Mouse (Mus musculus) splenic B cell, adult 2 months (primary cell): ENCODE data around the gene Ddx43.
A peak's percentile ranks its signal among the peaks of the same experiment; 100 is the strongest.
"Not testable (repeated sequence)": the region's sequence is repeated elsewhere in the genome, so short reads cannot be mapped to it uniquely, and the experiment has no call there.

ENCODE experiments used
- DNase-seq: peaks from one replicate; pipeline ENCODE4 v3.0.0-alpha.2; 2011; ENCODE audit warnings: low read depth, low spot score
- H3K27me3 ChIP-seq: 2 replicates; pipeline ENCODE4 v1.6.1; 2012; ENCODE audit warnings: mild to moderate bottlenecking, low read length, moderate library complexity, mixed read lengths; ENCODE audit not compliant: control insufficient read depth, poor library complexity, insufficient read depth, severe bottlenecking
- H3K36me3 ChIP-seq: 2 replicates; pipeline ENCODE4 v1.6.1; 2012; ENCODE audit warnings: mild to moderate bottlenecking, low read length, moderate library complexity, mixed read lengths; ENCODE audit not compliant: control insufficient read depth, poor library complexity, insufficient read depth, severe bottlenecking

Ddx43 gene

DNA sequence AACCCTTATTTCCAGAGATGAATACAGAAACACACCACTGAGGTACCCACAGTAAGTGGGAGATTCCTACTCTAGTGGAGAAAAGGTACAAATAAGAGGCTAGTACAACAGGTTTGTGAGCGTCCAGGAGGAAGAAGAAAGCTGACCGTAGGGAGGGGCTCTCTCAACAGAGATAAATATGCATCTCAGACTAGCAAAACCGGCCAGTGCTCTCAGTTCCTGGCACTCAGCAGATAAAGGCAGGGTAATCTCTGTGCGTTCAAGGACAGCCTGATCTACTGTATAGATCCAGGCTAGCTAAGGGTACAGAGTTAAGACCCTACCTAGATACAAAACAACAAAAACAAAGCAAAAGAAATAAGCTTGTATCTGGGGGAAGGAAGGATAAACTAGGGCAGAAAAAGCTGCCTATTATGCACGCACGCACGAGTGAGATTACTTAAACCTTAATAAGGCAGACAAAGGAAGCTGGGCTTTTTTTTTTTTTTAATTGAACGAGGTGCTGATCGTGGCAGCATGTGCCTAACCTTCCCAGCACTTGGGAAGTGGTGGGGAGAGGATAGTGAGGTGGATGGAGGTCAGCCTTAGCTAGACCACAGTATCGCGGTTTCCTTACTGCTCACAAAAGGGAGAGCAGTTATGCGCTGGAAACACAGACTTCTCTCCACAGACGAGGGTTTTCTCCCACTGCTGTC is 29.6 kb upstream of the Ddx43 start:
- Histone ChIP-seq H3K27me3 (no peaks in the 10 kb centered on the region; the same call in 1 of the 2 replicates), H3K36me3 (no peaks in the 10 kb centered on the region)
- no peak for DNase-seq

DNA sequence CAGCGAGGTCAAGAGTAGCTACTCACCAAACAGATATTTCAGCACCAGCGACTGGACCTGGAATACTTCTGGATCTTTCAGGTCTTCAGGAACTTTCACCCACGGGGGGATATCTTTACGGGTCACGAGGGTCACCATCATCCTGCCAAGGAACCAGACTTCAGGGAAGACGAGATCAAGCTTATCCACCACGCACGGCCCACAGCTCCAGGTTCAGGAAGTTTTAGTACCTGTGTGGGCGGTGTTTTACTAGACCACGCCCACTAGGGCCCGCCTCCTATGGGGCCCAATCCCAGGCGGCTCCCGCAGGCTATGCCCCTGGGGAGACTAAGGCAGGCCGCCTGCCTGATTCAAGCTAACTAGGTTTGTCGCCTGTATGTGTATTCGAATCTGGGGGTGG is 27.6 kb upstream of the Ddx43 start, which contains the start of gene Dppa5a:
TSS of gene Dppa5a (minus strand) at position 219 of the 400 bp plus-strand sequence.
- DNase-seq, H3K27me3 ChIP-seq, H3K36me3 ChIP-seq: not testable (repeated sequence)

DNA sequence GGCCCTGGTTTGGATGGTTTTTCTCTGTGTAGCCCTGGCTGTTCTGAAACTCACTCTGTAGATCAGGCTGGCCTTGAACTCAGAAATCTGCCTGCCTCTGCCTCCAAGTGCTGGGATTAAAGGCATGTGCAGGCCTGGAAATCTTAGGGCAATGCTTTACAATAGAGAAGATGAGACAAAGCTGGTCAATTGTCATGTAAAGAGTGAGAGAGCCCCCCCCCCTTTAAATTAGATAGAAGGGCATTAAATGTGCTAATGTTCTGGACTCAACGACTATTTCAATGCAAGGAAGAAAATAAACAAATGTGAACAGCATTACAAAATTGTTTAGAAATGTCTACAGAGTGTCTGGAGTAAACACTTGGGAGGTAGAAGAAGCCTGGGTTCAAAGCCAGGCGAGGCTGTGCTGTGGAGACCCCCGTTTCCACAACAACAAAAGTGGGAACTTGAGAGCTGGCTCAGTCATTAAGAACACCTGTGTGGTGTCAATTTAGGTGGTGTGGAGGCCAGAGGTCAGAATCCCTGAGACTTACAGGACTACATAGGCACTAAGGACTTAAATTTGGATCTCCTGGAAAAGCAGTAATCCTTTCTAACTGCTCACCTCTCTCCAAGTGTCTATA is 26.8 kb upstream of the Ddx43 start:
- H3K27me3 ChIP-seq: no peaks in the 10 kb centered on the region; the same call in 1 of the 2 replicates
- H3K36me3 ChIP-seq: no peaks in the 10 kb centered on the region
- no peak for DNase-seq

DNA sequence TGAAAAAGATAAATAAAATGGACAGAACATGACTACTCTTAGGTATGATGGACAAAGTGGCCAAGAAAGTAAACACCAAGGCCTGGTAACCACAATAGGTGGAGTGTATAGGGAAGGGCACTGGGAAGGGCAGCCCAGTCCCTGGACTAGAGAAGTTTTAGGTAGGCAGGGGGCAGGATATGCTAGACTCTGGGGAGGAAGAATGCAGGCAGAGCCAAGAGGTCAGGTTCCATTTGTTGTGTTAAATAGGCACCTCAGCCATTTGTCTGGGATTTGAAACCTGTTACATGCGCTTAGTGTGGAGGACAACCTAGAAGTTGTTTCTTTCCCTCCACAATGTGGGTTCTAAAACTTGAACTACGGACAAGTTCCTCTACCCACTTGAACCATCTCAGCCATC is 26.2 kb upstream of the Ddx43 start:
- no peak for DNase-seq
- no peaks in the 10 kb centered on the region for H3K36me3 ChIP-seq
- no peaks in the 10 kb centered on the region; the same call in 1 of the 2 replicates for H3K27me3 ChIP-seq

DNA sequence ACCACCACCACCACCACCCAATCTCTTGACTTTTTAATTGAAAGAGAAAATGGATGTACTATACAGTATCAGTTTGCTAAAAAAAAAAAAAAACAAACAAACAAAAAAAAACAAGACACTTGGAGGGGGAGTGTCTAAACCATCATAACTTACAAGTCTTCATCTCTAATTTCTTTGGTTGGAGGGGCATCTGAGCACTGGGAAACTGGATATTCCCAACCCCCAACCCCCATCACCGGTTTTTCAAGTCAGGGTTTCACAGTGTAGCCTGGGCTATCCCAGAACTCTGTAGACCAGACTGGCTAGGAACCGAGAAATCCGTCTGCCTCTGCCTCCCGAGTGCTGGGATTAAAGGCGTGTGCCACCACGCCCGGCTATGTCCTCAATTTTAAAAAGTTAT is 25.8 kb upstream of the Ddx43 start:
- no peak for DNase-seq
- Histone ChIP-seq H3K36me3 (no peaks in the 10 kb centered on the region), H3K27me3 (no peaks in the 10 kb centered on the region)

DNA sequence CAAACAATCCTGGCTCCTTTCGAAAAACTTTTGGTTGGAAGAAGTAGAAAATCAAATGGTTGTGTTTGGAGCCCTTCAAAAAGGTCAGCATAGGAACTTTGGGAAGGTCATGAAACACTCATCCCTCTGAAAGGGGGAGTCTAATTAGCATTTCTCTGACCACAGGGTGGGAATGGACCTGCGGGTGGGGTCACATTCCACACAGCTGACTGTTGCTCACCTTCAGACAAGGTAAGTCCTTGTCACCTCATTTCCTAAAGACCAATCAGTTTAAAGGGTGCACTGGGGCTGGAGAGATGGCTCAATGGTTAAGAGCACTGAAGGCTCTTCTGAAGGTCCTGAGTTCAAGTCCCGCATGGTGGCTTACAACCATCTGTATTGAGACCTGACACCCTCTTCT is 24.1 kb upstream of the Ddx43 start:
- H3K36me3 ChIP-seq: no peaks in the 10 kb centered on the region
- no peak for DNase-seq
- no peaks in the 10 kb centered on the region for H3K27me3 ChIP-seq

DNA sequence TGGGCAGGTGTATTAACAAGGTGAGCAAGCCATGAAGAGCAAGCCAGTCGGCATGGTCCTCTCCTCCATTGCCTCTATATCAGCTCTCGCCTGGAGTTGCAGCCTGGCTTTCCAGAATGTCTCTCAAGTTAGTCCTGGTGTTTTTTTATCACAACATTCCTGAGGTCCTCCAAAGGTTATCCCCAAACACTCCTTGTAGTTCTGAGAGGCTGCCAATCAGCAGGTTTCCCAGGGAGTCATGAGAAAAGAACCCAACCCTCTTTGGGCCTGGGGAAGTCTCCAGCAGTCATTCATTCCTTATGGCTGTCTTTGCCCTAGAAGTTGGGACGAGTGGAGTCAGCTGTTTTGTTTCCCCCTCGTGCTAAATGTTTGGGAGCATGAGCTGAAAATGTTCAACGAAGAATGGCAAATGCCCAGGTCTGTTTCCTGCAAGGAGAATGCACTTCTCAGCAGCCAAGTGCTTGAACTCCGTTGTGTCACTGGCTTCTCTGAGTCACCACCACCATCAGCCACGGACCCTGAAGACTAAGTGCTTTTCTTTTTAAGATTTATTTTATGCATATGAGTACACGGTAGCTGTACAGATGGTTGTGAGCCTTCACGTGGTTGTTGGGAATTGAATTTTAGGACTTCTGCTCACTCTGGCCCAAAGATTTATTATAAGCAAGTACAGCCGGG is 22.6 kb upstream of the Ddx43 start:
- DNase-seq: no peak
- Histone ChIP-seq H3K27me3 (no peaks in the 10 kb centered on the region), H3K36me3 (no peaks in the 10 kb centered on the region)

DNA sequence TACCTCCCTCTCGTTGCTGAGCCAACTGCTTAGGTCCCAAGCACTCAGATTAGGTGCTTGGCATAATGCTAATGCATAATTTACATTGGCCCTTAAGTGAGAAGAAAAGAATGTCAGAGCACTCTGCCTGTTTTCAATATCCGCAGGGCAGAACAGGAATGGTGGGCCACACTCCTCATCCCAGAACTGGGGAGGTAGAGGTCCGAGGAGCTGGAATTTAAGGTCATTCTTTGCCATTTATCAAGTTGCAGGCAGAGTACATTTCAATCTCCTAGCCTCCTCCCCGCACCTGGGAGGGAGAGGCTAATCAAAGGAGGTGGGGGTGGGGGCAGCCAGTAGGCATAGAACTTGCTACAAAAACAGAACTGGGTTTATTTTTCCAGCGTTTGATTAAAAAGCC is 21.2 kb upstream of the Ddx43 start:
- no peaks in the 10 kb centered on the region for H3K36me3 ChIP-seq
- H3K27me3 ChIP-seq: no peaks in the 10 kb centered on the region
- DNase-seq: no peak

DNA sequence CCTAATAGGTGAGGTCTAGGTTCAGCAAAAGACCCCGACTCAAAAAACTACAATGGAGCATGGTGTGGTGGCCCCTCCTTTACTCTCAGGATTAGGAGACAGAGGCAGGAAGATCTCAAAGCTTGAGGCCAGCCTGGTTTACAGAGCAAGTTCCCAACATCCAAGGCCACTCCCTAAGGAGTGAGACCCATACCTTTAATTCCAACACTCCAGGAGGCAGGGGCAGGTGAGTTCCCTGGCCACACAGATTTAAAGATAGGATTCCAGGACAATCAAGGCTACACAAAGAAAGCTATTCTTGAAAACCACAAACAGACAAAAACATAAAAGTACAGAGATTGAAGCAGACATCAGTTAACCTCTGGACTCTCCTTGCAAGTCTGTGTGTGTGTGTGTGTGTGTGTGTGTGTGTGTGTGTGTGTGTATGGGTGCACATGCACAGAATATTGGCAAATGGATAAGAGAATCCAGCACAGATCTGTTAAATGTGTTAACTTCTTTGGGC is 20.6 kb upstream of the Ddx43 start:
- DNase-seq: no peak
- Histone ChIP-seq H3K36me3 (no peaks in the 10 kb centered on the region), H3K27me3 (no peaks in the 10 kb centered on the region)

DNA sequence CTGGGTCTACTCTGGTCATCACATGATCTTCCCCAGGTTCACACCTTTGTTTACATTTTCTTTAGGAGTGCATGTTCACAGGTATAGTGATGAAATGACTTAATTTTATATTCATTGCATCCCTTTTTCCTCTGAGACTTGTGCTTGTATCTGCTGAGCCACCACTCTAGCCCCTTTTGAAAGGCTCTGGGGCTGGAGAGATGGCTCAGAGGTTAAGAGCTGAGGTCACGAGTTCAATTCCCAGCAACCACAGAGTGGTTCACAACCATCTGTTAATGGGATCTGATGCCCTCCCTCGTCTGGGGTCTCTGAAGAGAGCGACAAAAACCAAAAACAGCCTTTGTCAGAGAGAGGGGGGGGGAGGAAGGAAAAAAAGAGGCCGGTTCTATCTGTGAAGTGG is 20.1 kb upstream of the Ddx43 start:
- Histone ChIP-seq H3K36me3 (no peaks in the 10 kb centered on the region), H3K27me3 (no peaks in the 10 kb centered on the region)
- no peak for DNase-seq

DNA sequence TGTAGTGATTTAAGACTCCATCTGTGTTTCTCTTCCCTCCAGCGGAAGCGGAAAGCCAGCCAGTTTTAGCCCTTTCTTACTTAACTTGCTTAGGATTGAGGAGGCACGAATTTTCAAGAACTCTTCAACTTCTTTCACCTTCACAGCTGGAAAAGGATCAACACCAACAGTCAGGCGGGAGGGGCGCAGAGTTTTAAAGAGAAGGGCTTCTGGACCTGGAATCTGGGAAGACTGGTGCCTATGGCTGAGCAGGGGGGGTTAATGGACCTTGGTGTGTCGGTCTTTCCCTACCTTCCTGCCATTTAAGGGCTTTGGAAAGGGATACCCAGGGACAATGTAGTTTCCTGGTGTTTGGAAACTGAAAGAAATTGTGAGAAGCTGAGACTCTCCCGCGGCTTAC is 18.0 kb upstream of the Ddx43 start:
- Histone ChIP-seq H3K27me3 (no peaks in the 10 kb centered on the region), H3K36me3 (no peaks in the 10 kb centered on the region)
- no peak for DNase-seq

DNA sequence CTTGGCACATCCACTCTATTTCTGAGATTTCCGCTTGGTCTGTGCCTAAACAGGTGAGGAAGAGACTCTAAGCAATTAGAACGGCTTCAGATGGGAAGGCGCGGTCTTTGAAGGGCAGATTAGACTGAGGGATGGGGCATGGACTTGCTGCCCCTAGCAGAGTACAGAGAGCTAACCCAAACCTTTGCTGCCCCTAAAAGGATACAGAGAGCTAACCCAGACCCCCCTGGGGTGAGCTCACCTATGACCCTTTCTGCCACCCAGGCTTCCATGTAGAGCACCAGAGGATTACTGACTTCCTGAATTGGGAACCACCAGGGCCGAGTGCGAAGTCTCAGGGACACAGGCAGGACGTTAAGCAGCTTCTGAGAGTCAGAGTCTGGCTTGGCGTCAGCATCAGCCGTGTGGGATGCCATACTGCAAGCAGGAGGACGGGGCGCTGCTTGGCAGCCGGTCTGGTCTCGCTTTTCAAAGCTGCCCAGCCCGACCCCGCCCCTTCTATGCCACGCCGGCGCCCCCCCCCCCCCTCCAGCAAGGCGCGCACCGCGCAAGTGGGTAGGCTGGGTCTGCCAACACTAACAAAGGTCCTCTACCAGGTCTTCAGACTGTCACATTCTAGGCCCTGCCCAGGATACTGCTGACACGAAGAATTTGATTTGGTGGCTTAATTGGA is 17.3 kb upstream of the Ddx43 start, which contains the start of gene Ooep:
TSS of gene Ooep (minus strand) at position 613 of the 673 bp plus-strand sequence.
- Histone ChIP-seq H3K36me3 (no peaks in the 10 kb centered on the region), H3K27me3 (no peaks in the 10 kb centered on the region)
- DNase-seq: peak; percentile 8

DNA sequence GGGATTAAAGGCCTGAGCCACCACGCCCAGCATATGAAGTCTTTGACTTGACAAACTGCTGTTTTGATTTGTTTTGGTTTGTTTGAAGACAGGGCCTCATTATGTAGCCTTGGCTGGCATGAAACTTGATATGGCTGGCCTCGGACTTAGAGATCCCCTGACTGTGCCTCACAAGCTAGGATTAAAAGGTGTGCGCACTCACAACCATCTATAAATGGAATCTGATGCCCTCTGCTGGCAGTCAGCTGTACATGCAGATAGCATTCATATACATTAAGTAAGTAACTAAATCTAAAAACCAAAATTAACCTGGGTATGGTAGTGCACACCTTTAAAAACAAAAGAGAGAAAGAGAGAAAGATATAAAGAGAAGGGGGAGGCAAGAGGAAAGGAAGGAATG is 9.7 kb upstream of the Ddx43 start:
- DNase-seq: peak; percentile 22
- Histone ChIP-seq H3K36me3 (no peaks in the 10 kb centered on the region), H3K27me3 (no peaks in the 10 kb centered on the region)

DNA sequence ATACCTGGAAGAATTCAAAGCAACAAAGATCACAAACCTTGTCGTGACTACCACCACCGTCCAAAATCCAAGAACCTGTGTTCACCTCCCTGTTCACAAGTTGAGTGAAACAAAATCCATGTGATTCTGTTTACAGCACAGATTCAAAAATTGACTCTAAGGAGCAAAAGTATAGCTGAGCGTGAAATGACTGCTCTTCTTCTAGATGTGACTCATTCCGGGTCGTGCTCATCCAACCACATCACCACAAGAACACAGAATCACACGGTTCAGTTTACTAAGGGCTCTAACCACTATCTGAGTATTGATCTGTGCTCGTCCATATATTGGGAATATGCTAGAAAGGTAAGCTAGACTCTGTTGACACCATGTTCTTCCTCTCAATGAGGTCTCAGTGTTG is 8.6 kb upstream of the Ddx43 start:
- DNase-seq: no peak
- Histone ChIP-seq H3K36me3 (no peaks in the 10 kb centered on the region), H3K27me3 (no peaks in the 10 kb centered on the region)

DNA sequence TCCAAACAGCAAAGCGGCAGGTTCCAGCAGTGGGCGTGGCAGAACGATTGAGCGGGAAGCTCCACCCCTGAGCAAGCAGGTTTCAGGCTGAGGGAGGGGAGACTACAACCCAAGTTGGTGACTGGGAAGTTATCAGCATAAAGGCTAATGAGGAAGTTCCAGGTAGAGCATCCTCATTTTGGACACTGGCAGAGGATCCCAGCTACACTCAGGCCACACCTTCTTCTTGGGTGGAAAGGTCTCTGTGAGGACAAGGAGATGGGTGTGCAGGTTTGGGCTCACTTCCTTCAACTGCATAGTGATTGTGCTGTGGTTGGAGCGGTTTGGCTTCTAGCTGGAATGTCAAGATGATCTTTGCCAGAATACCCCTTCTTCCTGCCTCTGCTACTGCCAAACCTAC is 5.6 kb upstream of the Ddx43 start:
- H3K36me3 ChIP-seq: no peaks in the 10 kb centered on the region
- DNase-seq: no peak
- H3K27me3 ChIP-seq: no peaks in the 10 kb centered on the region
